Mouse (Mus musculus): Measurements from ENCODE around the gene Gstt1.
A peak's percentile ranks its signal among the peaks of the same experiment; 100 is the strongest.

Gene Gstt1

GRCm38 (mm10) chr10:75764519-75765473, 33.6 kb downstream of the Gstt1 start:
- peak in 1 of 2 experiments; percentile 75 for DNase-seq (ENCODE audit: low spot score in 2 of 2)

DNA sequence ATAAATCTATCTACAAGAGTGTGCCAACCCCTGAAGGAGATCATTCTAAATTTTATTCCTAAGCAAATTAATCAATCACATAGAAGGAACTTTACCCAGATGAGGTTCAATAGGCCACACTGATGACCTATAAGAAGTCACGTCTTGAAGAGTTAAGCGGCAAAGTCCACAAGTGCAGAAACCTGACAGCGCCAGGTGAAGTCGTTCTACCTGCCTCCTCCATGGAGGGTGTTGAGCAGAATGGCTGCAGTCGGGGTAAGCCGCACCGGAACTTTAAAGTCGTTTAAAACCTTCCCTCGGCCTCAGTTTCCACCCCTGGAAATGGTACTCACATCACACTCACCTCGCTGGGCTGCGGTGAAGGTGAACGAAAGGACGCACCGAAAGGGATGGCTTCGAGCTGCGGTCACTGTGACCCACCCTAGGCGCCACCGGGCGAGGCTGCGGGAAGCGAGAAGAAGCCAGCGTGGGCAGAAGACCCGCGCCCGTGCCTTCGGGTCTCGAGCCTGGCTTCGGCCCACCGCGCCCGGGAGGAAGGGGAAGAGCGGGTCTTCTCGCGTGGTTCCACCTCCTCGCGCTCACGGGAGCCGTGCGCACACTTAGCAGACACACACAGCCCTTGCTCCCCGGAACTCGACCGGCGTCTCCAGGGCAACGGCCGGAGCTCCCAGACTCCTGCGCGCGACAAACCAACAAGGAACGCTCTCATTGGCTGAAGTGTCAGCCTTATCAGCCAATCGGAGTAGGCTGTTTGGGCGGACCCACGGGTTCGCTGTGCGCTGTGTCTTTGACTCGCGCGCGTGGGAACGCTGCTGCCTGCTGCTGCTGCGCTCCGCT, 34.5 kb downstream of the Gstt1 start, which contains the start of gene Cabin1:
Gene Cabin1, minus strand, starts transcription at position 660 of the 837 bp plus-strand sequence.
- DNase-seq (ENCODE audit: low spot score in 2 of 2): peak; percentile 95 to 99

GRCm38 (mm10) chr10:75762413-75762812, 36.0 kb downstream of the Gstt1 start:
- no peak for DNase-seq (ENCODE audit: low spot score in 2 of 2)

GRCm38 (mm10) chr10:75760311-75760710, 38.1 kb downstream of the Gstt1 start:
- no peak for DNase-seq (ENCODE audit: low spot score in 2 of 2)

- DNase-seq (ENCODE audit: low spot score in 2 of 2): no peak
Measured at GRCm38 (mm10) chr10:75756719-75757118, 41.7 kb downstream of the Gstt1 start.

- peak; percentile 53 to 84 for DNase-seq (ENCODE audit: low spot score in 2 of 2)
Measured at GRCm38 (mm10) chr10:75744017-75744416, 54.4 kb downstream of the Gstt1 start.

- no peak for DNase-seq (ENCODE audit: low spot score in 2 of 2)
Measured at GRCm38 (mm10) chr10:75743369-75743768, 55.0 kb downstream of the Gstt1 start.

GRCm38 (mm10) chr10:75740866-75741265, 57.5 kb downstream of the Gstt1 start:
- DNase-seq (ENCODE audit: low spot score in 2 of 2): no peak
